Mouse (Mus musculus): ENCODE measurements around the gene Actr3b.

DNA sequence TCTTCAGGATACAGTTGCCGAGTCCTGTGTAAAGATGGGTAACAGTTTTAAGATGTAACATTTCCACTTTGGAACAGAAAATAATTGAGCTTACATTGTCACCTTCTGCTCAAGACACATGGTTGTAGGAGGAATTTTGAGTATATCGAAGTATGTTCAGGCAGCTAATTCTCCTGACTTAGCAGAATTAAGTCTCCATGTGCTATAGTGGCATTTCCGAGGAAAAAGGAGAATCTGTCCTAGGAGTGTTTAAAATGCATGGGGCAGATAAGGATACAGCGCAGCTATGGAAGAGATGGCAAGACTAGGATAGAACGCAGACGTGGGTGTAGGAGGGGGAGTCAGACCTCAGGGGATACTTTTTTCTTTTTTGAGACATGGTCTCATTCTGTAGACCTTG, 31.8 kb downstream of the Actr3b start:
- TF ChIP-seq CTCF (IDR thresholded peaks at IDR 0.05; ENCODE audit: borderline replicate concordance, extremely low read depth, insufficient read depth, insufficient read length), result no peak
- TF ChIP-seq POLR2A (IDR thresholded peaks at IDR 0.05; ENCODE audit: borderline replicate concordance, extremely low read depth, insufficient read depth, insufficient read length, poor library complexity, severe bottlenecking), result no peak

Data from brain, embryonic 14.5 days (tissue).